Mouse (Mus musculus): ENCODE measurements around the gene Nupl2.

- TF ChIP-seq CTCF (IDR thresholded peaks at IDR 0.05) = no peak
- TF ChIP-seq EP300 (IDR thresholded peaks at IDR 0.05; ENCODE audit: insufficient read depth, low read depth, low read length) = no peak
- no peak for TF ChIP-seq POLR2A (IDR thresholded peaks at IDR 0.05; ENCODE audit: insufficient read depth, low read depth, low read length)
Observed at GRCm38 (mm10) chr5:24201006-24201405, 36.2 kb downstream of the Nupl2 start.

All from heart, adult 2 months (tissue).